Mouse (Mus musculus): Measurements from ENCODE around the gene Tsnaxip1. TPM values are rescaled to one million over a fixed set of nuclear protein-coding genes. Genes with fewer than 3 reads are reported as not detected.
A peak's percentile ranks its signal among the peaks of the same experiment; 100 is the strongest.

Tsnaxip1 gene
- total RNA-seq, 1 experiment: 0.13 TPM

DNA sequence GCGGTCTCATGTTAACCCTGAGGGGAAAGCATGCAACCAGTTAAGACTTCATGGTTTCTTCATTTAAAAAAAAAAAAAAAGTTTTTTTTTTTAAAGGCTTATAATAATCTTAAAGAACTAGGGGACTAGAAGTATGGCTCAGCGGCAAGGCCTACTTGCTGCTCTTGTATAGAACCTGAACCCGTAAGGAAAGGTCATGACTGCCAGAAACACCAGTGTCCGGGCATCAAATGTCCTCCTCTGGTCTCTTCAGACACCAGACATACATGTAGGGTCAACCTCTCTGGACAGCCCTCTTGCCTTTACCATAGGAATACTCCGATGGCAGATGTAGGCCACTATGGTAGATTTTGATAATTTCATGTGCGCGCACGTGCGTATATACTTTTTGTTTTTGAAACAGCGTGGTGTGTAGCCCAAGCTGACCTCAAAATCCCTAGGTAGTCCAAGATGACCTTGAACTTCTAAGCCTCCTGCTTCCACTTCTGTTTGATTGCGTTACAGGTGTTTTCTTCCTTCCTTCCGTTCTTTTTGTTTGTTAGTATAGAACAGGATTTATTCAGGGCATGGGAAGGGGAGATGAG, 24.7 kb downstream of the Tsnaxip1 start:
- in situ Hi-C loops (cut with MboI; ENCODE audit: low sequenced_read_pairs in 2 of 2, unreplicated experiment in 2 of 2): no loop called here
- Histone ChIP-seq H3K4me3 (ENCODE audit: insufficient read depth in 1 of 2, low read depth in 1 of 2, low read length in 2 of 2, poor library complexity in 1 of 2, severe bottlenecking in 1 of 2) (peak overlapping the region; percentile 31 to 89), H3K9ac (ENCODE audit: insufficient read depth, low read depth, low read length, poor library complexity, severe bottlenecking) (peak overlapping the region; percentile 64; the same call in 1 of the 2 replicates), H3K27ac (ENCODE audit: insufficient read depth, low read depth, low read length, poor library complexity, severe bottlenecking) (peak overlapping the region; percentile 60; the same call in 1 of the 2 replicates), H3K36me3 (ENCODE audit: control insufficient read depth, insufficient read depth, low read length, poor library complexity, severe bottlenecking) (peaks cover 18% of the 10 kb centered on the region), H3K4me1 (ENCODE audit: control insufficient read depth in 2 of 2, insufficient read depth in 2 of 2, low read length in 2 of 2, poor library complexity in 1 of 2) (peaks cover 6 to 13% of the 10 kb centered on the region in 2 experiments; a peak in 3 of 4 replicates), H3K9me3 (ENCODE audit: control insufficient read depth, insufficient read depth, low read depth, low read length) (no peaks in the 10 kb centered on the region)
- TF ChIP-seq HCFC1 (IDR thresholded peaks at IDR 0.05; ENCODE audit: borderline replicate concordance, insufficient read depth, low read length) (no peak), ZC3H11A (IDR thresholded peaks at IDR 0.05; ENCODE audit: borderline replicate concordance, low read depth, low read length) (no peak), CHD2 (IDR thresholded peaks at IDR 0.05; ENCODE audit: low read depth, low read length) (no peak), ZNF384 (IDR thresholded peaks at IDR 0.05; ENCODE audit: low read depth, low read length) (no peak)
- DNase-seq (ENCODE audit: low read depth, low spot score): no peak

DNA sequence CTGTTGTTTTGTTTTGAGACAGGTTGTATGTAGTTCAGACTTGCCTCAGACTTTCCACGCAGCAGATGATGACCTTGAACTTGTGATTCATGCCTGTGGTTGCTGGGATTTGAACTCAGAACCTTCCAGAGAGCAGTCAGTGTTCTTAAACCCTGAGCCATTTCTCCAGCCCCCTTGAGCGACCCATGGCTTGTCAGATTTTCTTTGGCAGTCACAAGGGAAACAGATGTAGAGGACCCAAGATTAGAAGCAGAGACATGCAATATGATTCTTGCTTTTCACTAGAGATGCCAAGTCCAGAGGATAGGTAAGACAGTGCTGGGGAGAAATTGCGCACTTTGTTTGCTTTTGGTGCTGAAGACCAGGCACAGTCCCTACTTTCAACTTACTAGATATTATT, 25.6 kb downstream of the Tsnaxip1 start, which contains the start of gene Cenpt:
Gene Cenpt, minus strand, starts transcription at position 101 of the 400 bp plus-strand sequence.
- Histone ChIP-seq H3K27ac (ENCODE audit: insufficient read depth, low read depth, low read length, poor library complexity, severe bottlenecking) (peak within 1 kb of the TSS; percentile 60; the same call in 1 of the 2 replicates), H3K9ac (ENCODE audit: insufficient read depth, low read depth, low read length, poor library complexity, severe bottlenecking) (peak within 1 kb of the TSS; percentile 64; the same call in 1 of the 2 replicates), H3K4me1 (ENCODE audit: control insufficient read depth in 2 of 2, insufficient read depth in 2 of 2, low read length in 2 of 2, poor library complexity in 1 of 2) (peaks cover 6 to 13% of the 10 kb centered on the region in 2 experiments; a peak in 3 of 4 replicates), H3K4me3 (ENCODE audit: insufficient read depth in 1 of 2, low read depth in 1 of 2, low read length in 2 of 2, poor library complexity in 1 of 2, severe bottlenecking in 1 of 2) (peak within 1 kb of the TSS; percentile 31 to 89), H3K9me3 (ENCODE audit: control insufficient read depth, insufficient read depth, low read depth, low read length) (no peaks in the 10 kb centered on the region), H3K36me3 (ENCODE audit: control insufficient read depth, insufficient read depth, low read length, poor library complexity, severe bottlenecking) (peaks cover 12% of the 10 kb centered on the region)
- DNase-seq (ENCODE audit: low read depth, low spot score): no peak
- TF ChIP-seq CHD2 (IDR thresholded peaks at IDR 0.05; ENCODE audit: low read depth, low read length) (no peak), ZC3H11A (IDR thresholded peaks at IDR 0.05; ENCODE audit: borderline replicate concordance, low read depth, low read length) (no peak), HCFC1 (IDR thresholded peaks at IDR 0.05; ENCODE audit: borderline replicate concordance, insufficient read depth, low read length) (no peak), MAFK (IDR thresholded peaks at IDR 0.05; ENCODE audit: insufficient read depth, low read depth, low read length) (no peak), ZNF384 (IDR thresholded peaks at IDR 0.05; ENCODE audit: low read depth, low read length) (no peak)
- in situ Hi-C loops (cut with MboI; ENCODE audit: low sequenced_read_pairs in 2 of 2, unreplicated experiment in 2 of 2): no loop called here

DNA sequence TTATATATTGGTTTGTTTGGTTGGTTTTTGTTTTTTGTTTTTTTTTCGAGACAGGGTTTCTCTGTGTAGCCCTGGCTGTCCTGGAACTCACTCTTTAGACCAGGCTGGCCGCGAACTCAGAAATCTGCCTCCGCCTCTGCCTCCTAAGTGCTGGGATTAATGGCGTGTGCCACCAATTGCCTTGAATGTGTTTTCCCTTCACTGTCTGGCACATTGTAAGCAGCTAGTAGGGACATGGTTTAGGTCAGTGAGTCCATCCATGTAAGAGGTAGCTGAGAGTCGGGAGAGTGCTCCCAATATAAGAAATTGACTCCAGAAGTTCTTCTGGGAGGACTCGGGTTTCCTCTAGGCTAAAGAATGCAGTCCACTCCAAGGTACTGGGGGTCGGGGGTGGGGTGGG, 26.8 kb downstream of the Tsnaxip1 start:
- peak overlapping the region; percentile 6 to 98 for H3K4me3 ChIP-seq (ENCODE audit: insufficient read depth in 1 of 2, low read depth in 1 of 2, low read length in 2 of 2, poor library complexity in 1 of 2, severe bottlenecking in 1 of 2)
- H3K36me3 ChIP-seq (ENCODE audit: control insufficient read depth, insufficient read depth, low read length, poor library complexity, severe bottlenecking): peaks cover 6% of the 10 kb centered on the region
- DNase-seq (ENCODE audit: low read depth, low spot score): no peak
- H3K27ac ChIP-seq (ENCODE audit: insufficient read depth, low read depth, low read length, poor library complexity, severe bottlenecking): no peak overlapping the region
- no peaks in the 10 kb centered on the region for H3K9me3 ChIP-seq (ENCODE audit: control insufficient read depth, insufficient read depth, low read depth, low read length)
- H3K9ac ChIP-seq (ENCODE audit: insufficient read depth, low read depth, low read length, poor library complexity, severe bottlenecking): no peak overlapping the region; the same call in 1 of the 2 replicates
- H3K4me1 ChIP-seq (ENCODE audit: control insufficient read depth in 2 of 2, insufficient read depth in 2 of 2, low read length in 2 of 2, poor library complexity in 1 of 2): peaks cover 6 to 13% of the 10 kb centered on the region in 2 experiments; a peak in 3 of 4 replicates
- in situ Hi-C loops (cut with MboI; ENCODE audit: low sequenced_read_pairs in 2 of 2, unreplicated experiment in 2 of 2): no loop called here
- TF ChIP-seq ZC3H11A (IDR thresholded peaks at IDR 0.05; ENCODE audit: borderline replicate concordance, low read depth, low read length) (no peak), CHD2 (IDR thresholded peaks at IDR 0.05; ENCODE audit: low read depth, low read length) (no peak), ZNF384 (IDR thresholded peaks at IDR 0.05; ENCODE audit: low read depth, low read length) (no peak), MAFK (IDR thresholded peaks at IDR 0.05; ENCODE audit: insufficient read depth, low read depth, low read length) (no peak)

DNA sequence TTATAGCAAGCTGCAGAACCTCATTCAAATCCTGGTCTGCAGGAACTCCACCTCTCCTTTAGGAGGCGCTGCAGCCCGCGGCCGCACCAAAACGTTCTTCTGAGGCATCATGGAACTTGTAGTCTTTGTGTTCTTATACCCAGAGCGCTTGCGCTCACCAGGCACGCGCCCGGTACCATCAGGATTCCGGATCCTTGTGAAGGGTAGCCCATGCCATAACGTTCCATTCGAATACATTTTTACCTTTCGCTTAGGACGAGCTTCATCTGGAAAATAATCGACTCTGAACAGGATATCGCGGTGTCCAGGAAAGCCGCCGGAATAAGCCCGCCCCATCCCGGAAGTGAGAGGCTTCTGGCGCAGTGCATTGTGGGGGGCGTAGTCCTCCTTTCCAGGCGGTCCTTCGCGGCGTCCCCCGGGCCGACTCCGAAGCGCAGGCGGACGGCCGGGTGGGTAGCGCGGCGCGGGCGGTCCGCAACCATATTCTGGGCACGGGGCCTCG, 27.2 kb downstream of the Tsnaxip1 start, which contains the start of gene Thap11:
Gene Thap11, plus strand, starts transcription at position 418 of the 502 bp plus-strand sequence.
- H3K27ac ChIP-seq (ENCODE audit: insufficient read depth, low read depth, low read length, poor library complexity, severe bottlenecking): peak within 1 kb of the TSS; percentile 85
- H3K4me3 ChIP-seq (ENCODE audit: insufficient read depth in 1 of 2, low read depth in 1 of 2, low read length in 2 of 2, poor library complexity in 1 of 2, severe bottlenecking in 1 of 2): peak within 1 kb of the TSS; percentile 91 to 98
- H3K36me3 ChIP-seq (ENCODE audit: control insufficient read depth, insufficient read depth, low read length, poor library complexity, severe bottlenecking): 0 out of 2 replicates have a peak, but pooled peaks cover 3% of the 10 kb centered on the region
- no peaks in the 10 kb centered on the region for H3K9me3 ChIP-seq (ENCODE audit: control insufficient read depth, insufficient read depth, low read depth, low read length)
- peak within 1 kb of the TSS; percentile 97 for H3K9ac ChIP-seq (ENCODE audit: insufficient read depth, low read depth, low read length, poor library complexity, severe bottlenecking)
- H3K4me1 ChIP-seq (ENCODE audit: control insufficient read depth in 2 of 2, insufficient read depth in 2 of 2, low read length in 2 of 2, poor library complexity in 1 of 2): peaks cover 6 to 13% of the 10 kb centered on the region in 2 experiments; a peak in 3 of 4 replicates
- DNase-seq (ENCODE audit: low read depth, low spot score): peak; percentile 88
- in situ Hi-C loops (cut with MboI; ENCODE audit: low sequenced_read_pairs in 2 of 2, unreplicated experiment in 2 of 2): no loop called here
- TF ChIP-seq CHD2 (IDR thresholded peaks at IDR 0.05; ENCODE audit: low read depth, low read length): peak; percentile 96
- 0 out of 2 replicates have a peak, but pooled peaks have one; percentile 59 for TF ChIP-seq ZNF384 (IDR thresholded peaks at IDR 0.05; ENCODE audit: low read depth, low read length)
- peak; percentile 95 for TF ChIP-seq HCFC1 (IDR thresholded peaks at IDR 0.05; ENCODE audit: borderline replicate concordance, insufficient read depth, low read length)
- TF ChIP-seq MAFK (IDR thresholded peaks at IDR 0.05; ENCODE audit: insufficient read depth, low read depth, low read length): no peak

Measured in ES-E14 (cell line).